Mouse (Mus musculus): ENCODE measurements around the gene Pdrg1.

GRCm38 (mm10) chr2:153043886-153044285, 28.7 kb upstream of the Pdrg1 start:
- TF ChIP-seq CTCF (IDR thresholded peaks at IDR 0.05; ENCODE audit: low read depth): no peak
- TF ChIP-seq EP300 (optimal IDR thresholded peaks at IDR 0.05): no peak

Data from stomach, postnatal 0 days (tissue).